Mouse (Mus musculus) kidney, postnatal 36 days (tissue): ENCODE data around the gene Cwc15.

Experiments
- DNase-seq, 2 experiments: peaks; one replicate each; pipeline ENCODE4 v3.0.0; 2021 to 2022; ENCODE audit warnings: mixed read lengths in 2 of 2

Gene Cwc15

DNA sequence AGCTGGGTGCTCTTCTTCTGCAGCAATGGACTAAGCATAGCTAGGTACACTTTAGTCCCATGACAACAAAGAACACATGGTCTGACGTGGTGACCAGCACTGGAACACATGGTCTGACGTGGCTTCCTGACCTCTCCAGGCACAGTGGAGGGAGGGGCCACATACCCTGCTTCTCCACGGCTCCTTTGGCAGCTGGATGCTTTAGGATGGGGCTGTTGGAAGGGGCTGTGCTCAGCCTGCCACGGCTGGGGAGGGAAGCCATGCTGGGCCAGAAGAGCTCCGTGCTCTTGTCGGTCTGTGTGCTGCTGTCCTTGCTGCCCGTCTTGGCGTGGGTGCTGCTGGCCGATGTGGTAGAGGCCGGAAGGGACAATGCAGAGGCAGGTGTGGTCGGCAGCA is 47.9 kb downstream of the Cwc15 start:
- no peak for DNase-seq

DNA sequence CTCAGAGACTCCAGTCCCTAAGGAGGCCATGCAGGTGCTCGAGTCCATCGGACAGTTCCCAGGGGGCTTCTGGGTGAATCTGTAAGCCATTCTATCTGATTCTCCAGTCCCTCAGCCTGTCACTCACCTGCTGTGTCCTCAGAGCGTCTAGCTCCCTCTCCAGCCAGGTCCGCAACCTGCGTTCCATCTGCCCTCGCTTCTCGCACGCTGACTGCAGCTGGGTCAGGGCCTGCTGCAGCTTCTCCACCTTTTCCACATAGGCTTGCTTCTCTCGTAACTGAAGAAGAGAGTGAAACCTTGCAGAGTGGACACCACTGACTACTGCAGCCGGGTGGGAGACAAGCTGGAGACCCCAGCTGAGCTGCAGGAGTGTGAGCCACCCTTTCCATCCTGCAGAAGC is 57.9 kb downstream of the Cwc15 start:
- no peak for DNase-seq

DNA sequence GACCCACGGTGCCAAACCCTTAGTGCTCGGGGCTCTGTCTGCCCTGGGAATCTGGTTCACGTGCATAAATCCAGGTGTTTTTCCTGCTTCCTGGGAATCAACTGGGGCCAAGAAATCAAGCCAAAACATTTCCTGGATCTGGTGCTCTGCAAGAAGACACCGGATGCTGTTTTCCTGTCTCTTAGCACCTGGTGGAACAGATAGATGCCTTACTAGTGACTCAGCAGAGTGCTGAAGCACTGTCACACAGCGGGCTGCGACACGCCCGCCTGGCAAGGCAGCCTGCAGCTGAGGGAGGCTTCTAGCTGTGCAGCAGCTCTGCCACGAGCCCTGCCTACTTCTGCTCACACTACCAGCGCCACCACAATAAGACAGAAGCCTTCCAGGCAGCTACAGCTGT is 59.0 kb downstream of the Cwc15 start:
- peak; percentile 30 to 37 for DNase-seq

DNA sequence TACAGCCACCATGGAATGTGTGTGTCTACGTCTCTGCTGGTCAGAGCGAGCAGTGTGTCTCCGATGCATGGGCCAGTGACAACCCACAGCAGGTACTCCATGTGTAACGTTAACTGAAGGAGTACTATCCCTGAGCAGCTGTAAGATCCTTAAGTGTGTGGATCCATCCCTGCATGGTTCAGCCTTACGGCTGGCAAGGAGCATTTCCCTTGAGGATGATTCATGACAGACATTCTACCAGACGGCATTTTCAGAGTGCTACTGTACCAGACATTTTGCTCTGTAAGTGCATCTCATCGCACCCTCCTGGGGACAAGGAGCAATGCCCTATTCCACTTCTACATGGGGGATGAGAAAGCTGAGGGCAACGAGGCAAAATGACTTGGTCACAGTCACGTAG is 59.6 kb downstream of the Cwc15 start:
- no peak for DNase-seq
